Mouse (Mus musculus): ENCODE measurements at regions not wholly inside any gene's neighbourhood (a gene's known extent, or its start where the extent isn't known, plus 50 kb on each side); places are given as distances from the start of the nearest gene placed in this dataset.
A peak's percentile ranks its signal among the peaks of the same experiment; 100 is the strongest.

DNA sequence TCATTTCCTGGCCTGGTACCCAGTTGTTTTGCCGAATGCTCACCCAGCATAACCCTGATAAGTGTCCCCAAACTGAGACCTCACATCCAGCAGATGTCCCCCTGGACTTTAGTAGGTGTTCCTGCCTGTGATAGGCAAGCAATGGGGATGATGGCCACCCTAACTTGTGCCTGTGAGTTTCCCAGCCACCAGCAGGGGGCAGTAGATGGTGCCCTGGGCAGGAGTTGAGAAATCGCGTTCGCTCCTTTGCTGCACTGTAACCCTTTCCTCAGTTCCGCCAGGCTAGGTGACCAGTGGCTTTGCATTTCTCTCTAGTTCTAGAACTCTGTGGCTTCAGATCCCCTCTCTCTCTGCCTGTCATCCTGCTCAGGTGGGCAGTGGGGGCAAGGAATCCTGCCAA is 137.9 kb upstream of the Zc3h12a start:
- DNase-seq: no peak

DNA sequence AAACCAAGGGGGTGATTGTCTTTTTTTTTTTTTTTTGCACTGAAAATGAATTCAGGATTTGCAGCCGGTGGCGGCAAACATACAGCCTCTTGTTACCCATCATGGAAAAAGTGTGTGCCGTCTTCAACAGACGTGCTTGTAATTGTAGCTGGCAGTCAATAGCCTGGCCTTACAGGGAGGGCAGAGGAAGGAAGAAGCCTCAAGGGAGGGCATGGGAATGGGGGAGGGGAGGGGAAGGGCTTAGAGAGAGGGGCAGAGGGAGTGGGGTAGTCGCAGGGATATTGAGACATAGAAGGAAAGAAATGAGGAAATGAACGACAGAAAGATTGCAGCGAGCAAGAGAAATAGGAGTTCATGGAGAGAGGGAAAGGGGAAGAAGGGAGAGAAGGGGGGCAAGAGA is 137.4 kb upstream of the Zc3h12a start:
- no peak for DNase-seq

DNA sequence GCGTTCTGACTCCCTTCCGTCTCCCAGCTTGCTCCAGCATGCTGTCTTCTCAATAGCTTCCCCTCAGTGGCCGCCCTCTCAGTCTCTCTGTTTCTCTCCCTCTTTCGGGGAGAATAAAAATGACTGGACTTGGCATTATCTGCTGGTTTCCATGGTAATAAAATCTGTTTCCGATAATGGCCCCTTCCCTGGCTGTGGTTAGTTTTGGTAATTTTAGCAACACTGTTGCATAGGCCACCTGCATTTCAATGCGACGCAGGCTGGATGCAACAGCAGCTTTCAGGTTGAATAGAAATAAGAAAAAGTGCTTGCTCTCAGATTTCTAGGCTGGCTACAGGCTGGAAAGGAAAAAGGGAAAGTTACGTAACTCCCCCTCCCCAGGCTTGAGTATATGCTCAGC is 133.9 kb upstream of the Zc3h12a start:
- DNase-seq: peak; percentile 25 to 26

DNA sequence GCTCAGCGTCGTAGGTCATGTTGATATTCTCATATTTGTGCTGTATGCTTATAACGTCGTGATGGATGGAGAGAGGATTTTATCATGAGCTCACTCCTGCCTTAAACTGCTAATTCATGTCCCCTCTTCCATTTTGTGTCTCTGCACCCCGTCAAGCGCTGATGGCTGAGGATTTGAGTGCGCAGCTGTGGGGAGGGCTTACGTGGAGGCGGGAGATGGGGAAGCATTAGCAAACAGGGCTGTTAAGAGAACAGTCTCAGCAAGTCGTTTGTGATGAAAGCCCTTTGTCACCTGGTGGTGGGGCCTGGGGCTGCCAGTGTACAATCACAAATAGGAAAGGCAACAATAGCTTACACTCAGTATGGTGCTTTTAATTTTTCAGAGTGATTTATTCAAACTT is 131.7 kb upstream of the Zc3h12a start:
- DNase-seq: peak in 1 of 2 experiments; percentile 26

DNA sequence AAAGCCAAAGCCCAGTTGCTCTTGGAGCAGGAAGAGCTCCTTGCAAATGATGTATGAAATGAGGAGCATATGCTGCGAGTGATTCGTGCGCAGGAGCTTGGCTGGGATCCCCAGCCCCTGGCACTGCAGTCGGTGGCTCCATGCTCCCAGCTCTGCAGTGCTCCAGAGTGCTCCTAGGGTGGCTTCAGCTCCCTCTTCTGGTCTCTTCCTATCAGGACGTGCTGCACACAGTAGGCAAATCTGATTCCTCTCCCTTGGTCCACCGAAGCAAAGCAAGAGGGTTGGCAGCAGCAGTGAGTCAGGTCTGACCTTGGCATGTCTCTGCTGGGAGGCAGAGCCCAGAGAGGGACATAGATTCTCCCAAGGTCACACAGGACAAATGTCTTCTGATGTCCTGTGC is 130.3 kb upstream of the Zc3h12a start:
- DNase-seq: peak; percentile 29 to 31

DNA sequence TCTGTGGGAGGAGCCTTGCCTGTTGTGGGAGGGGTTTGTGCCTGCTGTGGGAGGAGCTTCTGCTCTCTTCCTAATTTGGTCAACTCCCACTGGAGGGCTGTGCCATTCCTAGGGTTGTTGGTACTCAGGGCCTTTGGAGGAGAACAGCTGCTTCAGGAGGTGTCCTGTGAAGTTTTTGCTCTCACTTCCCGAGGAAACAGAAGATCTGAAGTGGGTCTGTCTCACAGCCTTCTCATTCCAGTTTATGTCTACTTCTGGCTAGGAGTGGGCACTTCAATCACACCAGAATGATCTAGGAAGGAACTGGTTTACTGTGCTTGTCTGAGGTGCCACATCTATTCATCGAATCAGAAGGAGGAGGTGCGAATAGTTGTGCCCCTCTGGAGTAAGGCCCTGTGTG is 125.5 kb upstream of the Zc3h12a start:
- no peak for DNase-seq

DNA sequence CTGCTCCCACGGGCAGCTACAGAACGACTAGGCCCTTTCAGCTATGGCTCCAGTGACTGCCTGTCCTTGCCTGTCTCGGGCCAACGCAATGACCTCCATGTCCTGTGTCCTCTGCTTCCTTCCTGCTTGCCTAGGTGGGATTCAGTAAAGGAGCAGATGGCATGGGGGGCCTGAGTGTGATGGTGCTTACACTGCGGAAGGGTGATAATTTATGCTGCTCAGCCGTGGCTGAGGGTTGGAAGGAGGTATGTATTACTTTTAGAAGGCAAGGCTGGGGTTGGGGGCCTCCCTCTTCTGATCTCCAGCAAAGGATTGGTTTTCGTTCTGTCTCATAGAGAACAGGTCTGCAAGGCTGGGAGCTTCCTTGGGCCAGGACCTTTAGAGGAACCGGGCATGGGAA is 124.6 kb upstream of the Zc3h12a start:
- no peak for DNase-seq

DNA sequence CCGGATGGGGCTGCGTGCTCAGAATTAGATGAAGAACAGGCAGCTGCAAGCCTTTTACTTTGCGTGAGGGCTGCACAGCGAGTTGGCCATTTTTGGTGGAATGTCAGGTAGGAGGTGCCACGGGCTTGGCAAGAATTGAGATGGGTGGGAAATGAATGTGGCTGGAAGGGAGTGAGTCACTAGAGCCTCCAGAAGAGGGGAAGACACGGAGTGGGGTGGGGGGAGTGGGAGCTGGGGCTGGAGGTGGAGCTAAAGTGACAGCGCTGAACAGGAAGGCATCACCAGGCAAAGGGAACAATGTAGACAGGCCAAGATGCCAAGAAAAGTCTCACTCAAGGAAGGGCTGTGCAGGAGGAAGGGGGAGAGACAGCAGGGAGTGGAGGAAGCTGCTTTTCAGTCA is 121.4 kb upstream of the Zc3h12a start:
- DNase-seq: no peak

DNA sequence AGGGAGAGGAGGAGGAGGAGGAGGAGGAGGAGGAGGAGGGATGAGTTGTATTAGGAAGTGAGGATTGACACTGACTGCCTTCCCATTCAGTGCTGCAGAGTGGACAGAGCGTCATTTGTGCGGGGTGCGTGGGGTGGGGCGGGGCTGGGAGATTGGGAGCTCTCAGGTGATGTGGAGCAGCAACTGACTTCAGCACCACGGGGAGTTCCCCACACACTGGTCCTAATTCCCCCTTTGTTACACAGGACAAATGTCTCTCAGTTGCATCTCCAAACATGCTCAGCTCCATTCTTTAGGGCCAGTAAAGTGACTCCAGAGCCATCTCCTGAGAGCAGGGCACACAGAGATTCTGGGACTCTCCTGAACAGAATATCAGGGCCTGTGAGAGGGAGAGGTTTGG is 118.5 kb upstream of the Zc3h12a start:
- no peak for DNase-seq

DNA sequence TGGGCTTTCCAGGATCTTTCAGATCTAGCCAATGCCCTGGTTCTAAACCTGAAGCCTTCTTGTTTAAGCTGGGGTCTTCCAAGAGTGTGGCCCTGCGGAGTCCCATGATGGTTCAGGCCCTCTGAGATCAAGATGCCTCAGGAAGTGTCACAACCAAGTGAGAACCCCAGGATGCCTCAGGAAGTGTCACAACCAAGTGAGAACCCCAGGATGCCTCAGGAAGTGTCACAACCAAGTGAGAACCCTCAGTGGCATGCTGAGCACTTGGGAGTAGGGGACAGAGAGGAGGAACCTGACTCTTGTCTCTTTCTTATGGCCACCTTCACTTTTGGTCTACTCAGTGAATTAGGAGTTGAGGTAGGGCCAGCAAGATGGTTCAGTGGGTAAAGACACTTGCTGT is 114.9 kb upstream of the Zc3h12a start:
- no peak for DNase-seq

DNA sequence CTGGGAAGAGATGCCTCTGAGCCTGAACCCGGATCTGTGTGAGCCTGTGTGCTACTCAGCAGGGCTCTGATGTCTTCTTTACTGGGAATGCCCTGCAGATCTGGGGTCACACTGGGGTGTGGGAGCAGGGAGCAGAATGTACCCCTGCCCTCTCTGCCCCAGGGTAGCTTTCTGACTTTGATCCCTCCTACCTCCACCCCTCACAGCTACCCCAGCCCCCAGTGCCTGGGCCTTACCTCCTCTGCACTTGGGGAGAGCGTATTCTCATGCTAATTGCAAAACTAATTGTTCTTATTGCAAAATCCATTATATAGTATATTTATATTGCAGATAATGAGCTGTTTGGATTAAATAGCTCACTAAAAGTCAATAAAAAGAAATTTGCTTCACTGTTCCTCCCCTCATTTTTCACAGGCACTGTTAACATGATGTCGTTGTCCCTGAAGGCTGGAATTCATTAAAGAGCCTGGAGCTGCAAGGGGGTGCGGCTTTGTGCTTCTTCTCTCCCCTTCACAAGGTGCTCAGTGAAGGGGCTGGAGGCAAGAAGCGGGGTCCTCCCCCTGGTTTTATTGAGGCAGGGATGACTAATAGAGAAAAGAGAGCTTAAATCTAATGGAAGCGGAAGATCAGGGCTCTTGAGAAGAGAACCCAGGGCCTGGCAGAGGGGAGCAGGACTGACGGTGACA is 114.1 kb upstream of the Zc3h12a start:
- no peak for DNase-seq

DNA sequence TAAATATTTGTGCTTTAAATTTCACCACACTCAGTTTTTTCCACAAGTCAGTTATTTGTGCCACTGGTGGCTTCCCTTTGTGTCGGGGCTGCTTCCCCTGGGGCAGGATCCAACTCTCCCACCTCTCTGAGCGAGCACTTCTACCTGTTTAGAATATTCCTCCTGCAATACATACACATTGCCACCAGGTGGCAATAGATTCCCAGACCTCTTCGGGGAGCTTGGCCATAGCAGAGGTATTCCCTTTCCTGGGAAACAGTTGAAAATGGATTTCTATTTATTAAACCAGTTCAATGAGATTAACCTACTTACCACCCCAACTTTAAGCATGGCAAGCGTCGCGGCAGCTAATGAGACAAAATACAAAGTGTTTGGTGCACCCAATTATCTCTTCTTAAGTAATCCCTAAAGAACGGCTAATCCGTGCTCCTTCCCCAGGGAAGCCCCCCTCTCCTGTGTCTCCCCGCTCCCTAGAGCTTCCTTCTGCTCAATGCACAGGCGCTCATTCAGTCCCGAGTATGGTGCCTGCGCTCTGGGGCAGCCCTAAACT is 104.1 kb upstream of the Zc3h12a start:
- DNase-seq: peak; percentile 12 to 44

DNA sequence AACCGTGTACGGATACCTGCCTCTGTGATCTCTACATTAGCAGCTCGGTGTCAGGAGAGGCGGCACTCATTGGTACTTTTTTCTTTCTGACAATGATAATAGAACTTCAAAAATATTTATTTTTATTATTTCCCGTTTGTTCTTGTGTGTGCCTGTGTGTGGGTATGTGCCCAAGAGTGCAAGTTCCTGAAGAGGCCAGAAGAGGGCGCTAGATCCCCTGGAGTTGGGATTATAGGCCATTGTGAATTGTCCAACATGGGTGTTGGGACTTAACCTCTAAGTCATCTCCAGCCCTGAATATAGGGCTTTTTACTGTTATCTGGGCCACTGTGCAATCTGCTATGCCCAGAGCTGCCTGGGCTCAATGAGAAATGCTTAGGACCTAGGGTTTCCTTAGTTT is 99.6 kb upstream of the Zc3h12a start:
- no peak for DNase-seq

DNA sequence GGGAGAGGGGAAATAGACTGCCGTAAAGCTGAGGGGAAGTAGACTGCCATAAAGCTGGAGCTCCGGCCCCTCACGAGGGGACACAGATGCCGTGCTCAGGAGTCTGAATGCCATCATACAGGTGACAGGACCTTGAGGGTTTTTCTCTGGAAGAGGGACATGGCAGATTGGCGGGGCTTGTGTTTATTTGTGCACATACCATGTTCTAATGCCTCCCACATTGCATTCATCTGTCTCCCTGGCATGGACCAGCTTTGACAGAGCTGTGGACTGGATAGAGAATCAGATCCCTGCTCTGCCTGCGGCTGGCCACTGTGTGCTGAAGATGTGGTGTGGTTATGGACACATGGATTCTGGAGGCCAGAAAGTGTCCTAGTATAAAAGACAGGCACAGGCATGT is 95.3 kb upstream of the Zc3h12a start:
- DNase-seq: peak; percentile 13 to 18

DNA sequence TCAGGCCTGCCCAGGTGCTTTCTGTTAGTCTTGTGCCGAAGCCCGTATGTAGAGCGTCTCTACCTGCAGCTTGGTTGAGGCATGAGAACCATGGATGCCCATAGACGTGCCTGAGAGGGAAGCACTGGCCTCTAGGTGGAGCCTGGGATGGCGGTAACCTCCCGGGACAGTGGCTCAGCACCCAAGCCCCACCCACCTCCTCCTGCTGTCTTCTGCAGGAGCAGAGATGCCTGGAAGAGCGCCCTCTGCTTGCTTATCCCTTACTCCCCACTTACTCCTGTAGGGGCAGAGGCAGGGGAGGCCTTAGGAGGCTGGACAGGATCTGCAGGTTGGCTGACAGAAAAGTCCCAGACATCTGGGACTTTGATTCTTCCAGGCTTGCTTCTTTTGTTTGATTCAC is 92.7 kb upstream of the Zc3h12a start:
- DNase-seq: no peak

DNA sequence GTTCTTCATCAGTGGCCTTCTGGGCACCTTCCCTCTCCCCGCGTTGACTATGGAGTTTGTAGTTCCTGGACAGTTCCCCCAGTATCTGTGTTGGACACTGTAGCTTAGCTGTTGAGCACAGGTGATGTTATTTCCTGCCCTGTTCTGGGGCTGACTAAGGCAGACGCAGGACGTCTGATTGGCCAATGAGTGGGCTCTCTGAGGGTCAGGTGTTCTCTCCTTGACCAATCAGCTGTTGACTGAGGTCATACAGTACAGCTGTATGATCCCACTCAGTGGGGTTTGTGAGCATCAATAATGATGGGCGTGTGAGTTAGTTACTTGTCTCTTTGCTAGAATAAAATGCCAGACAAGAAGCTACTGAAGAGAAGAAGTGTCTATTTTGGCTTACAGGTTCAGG is 91.6 kb upstream of the Zc3h12a start:
- no peak for DNase-seq

DNA sequence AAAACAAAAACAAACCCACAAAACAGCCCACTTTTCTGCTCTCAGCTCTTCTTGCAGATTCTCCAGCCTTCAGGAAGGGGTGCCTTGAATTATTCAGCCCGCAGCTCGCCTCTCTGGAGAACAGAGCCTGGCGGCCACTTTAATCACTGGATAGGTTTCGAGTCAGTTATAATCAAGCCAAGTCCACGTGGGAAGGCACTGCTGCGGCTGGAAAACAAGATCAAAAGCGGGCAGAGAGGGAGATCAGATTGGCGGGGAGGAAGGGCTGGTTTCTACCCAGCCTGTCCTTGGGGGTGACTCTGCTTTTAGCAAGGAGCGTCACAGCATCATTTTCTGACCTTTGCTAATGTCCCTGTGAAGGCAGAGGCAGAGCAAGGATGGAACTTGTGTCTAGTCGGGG is 86.7 kb upstream of the Zc3h12a start:
- DNase-seq: no peak

DNA sequence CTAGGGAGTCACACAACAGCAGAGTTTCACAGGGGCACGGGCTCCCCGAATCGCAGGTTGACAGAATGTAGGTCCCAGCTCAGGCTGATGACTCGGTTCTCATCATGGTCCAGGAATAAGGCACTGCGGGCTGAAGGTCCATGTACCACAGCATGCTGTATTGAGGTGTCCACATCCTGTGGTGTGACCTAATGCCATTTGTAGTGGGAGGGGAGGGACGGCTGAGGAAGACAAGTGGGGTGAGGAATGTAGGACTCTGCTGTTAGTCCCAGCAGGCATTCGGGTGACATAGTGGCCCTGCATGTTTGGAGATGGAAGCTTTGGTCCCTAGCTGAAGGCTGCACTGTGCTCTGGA is 84.5 kb upstream of the Zc3h12a start:
- DNase-seq: no peak

DNA sequence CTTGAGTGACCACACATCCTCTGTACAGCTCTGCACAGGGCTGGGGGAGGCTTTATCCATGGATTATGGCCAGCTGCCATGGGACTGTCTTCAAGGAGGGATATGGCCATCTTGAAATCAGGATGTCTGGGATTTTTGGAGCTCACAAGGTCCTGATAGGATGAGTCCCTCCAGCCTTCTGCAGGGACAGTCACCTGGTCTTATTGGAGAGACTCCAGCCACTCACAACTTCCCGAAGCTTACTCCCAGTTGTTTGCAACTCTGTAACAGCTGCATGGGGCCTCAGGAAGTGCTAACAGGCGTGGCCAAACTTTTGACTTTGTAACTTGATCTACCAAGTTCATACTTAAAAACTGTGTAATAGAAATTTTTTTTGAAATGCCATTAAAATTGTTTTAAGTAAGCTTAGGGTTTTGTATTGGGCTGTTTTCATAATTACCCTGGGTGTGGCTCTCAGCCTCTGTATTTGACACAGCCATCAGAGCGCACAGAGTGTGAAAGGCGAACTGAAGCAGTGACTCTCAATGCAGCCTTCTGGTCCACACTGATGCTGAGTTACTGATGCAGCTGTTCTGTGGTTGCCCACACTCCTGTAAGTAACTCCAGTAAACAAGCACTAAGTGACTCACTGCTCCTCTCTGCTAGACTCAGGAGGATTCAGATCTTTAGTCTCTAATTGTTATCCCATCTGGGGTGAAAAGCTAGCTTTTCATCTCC is 84.0 kb upstream of the Zc3h12a start:
- no peak for DNase-seq

DNA sequence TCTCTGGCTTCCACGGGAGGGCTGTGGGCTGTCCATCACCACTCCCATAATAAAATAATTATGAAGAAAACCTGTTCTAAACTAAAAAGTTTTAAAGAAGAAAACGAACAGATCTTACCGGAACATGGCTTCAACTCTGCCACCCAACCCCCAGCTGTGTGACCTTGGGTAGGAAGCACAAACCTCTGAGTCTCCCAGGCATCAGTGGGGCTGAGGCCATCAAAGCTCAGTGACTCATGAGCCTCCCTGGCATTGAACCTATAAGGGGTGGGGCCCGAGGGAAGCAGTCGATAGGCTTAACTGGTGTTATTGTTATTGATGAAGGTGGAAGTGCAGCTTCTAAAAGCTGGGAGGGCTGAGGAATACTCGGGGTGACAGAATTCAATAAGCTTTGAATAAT is 83.1 kb upstream of the Zc3h12a start:
- DNase-seq: no peak

DNA sequence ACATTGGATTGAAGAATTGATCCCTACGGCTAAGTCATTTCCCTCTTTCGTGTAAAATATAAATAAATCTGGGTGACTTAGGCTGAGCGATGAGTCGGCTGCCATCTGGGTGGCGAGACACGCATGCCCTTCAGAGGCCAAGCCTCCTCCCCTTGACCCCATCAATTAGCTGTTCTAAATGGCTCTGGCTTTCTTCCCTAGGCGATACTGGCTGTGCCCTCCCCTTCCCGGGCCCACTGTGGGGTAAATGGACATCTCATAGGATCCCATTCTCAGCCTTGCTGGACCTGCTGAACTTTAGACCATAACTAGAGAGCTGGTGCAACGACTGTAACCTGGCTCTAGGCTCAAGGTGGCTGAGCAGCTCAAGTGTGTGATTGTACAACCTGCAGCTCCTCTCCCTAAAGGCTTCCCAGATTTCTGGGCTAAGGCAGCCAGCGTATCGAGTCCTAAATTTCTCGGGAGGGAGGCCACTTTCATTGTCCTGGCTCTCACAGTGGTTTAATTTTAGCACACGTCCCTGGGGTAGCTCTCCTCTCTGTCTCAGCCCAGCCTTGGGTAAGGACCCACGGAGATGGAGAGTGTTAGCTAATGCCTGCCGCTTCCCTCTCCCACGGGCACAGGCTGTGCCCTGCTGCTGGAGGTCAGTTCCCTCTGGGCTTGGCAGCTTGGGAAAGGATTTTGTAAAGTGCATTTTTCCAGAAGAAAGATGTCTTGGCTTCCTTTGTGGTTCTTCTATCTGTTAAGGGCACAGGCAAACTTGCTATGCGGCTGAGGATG is 80.7 kb upstream of the Zc3h12a start:
- DNase-seq: no peak

DNA sequence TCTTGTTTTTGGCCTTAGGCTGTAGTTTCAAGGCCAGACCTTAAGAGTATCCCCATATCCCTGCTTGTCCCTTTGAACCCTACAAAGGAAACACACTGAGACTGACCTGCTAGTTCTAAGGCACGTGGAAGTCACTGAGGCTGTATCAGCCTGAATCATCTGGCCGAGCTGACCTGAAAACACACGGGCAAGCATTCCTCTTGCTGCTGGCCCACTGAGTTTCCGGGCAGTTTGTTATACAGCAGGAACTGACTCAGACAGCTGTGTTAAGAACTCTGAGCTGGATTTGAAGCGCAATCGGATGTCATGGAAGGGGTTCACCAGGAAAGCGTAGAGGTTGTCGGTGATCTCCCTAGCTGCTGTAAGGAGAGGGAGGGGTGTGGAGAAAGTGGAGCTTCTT is 75.9 kb upstream of the Zc3h12a start:
- no peak for DNase-seq

DNA sequence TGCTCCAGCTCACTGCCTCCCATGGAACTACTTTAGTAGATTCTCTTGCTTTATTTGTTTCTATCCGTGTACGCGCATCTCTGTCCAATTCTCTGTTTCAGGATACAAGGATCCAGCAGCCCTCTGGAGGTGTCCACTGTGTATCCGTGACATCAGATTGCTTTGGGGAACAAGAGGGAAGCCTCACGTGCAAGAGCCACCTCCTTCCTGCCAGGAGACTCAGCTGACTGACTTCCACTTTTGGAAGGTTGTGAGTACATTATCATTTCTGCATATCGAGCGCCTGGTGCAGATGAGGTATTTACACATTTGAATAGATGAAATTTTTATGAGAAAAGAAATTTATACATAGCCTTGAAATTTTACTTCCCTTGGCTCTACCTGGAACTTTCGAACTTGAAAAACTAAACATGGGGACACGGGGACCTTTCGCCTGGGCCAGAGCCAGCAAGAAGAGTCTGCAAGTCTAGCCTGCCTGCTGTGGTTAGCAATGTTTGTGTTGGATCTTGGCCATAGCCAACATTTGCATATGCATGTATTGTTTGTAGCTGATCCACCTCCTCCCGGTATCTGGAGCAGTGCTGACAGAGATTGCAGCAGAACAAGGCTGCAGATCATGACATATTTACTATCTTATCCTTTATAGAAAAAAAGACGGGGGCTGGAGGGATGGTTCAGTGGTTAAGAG is 74.1 kb upstream of the Zc3h12a start:
- no peak for DNase-seq

Data from layer of hippocampus, postnatal 36 days (tissue).